Mouse (Mus musculus) adrenal gland, postnatal 4 days (tissue): ENCODE data around the gene Tkfc. TPM values are rescaled to one million over a fixed set of nuclear protein-coding genes. Genes with fewer than 3 reads are reported as not detected.
"Not testable (repeated sequence)": the region's sequence is repeated elsewhere in the genome, so short reads cannot be mapped to it uniquely, and the experiment has no call there.

Experiments used
- DNase-seq, 2 experiments: peaks; one replicate each; pipeline ENCODE4 v3.0.0; 2021 to 2022; ENCODE audit warnings: low spot score in 2 of 2, mixed read lengths in 2 of 2
- total RNA-seq, 2 experiments: library from RNA; stranded (reverse); gene quantifications; 2 replicates each; pipeline ENCODE4 v1.2.3; 2021

Tkfc gene
- total RNA-seq, 2 experiments from 2014 or later, result 41.2 to 62.6 TPM

- DNase-seq, result no peak
These were observed 16.2 kb downstream of the Tkfc start for GRCm38 (mm10) chr19:10589127-10589857.

- DNase-seq, result no peak
These were observed 18.2 kb downstream of the Tkfc start for GRCm38 (mm10) chr19:10587231-10587630.

GRCm38 (mm10) chr19:10585112-10585511 is 20.3 kb downstream of the Tkfc start:
- no peak for DNase-seq

- no peak for DNase-seq
These were observed 21.8 kb downstream of the Tkfc start for GRCm38 (mm10) chr19:10583550-10584146.

GRCm38 (mm10) chr19:10581984-10582383 is 23.5 kb downstream of the Tkfc start:
- no peak for DNase-seq

- no peak for DNase-seq
These were observed 24.7 kb downstream of the Tkfc start for GRCm38 (mm10) chr19:10580761-10581160.

- no peak for DNase-seq
These were observed 25.4 kb downstream of the Tkfc start for GRCm38 (mm10) chr19:10580102-10580501.

- DNase-seq, result peak; percentile 58 to 84
These were observed 28.5 kb downstream of the Tkfc start, which contains the start of the genes Cyb561a3 and Tmem138 for GRCm38 (mm10) chr19:10576690-10577561. Cyb561a3 (plus strand) TSS chr19:10577172. Tmem138 (minus strand) TSS chr19:10577362.

- DNase-seq, result no peak
These were observed 35.8 kb downstream of the Tkfc start for GRCm38 (mm10) chr19:10569627-10570026.

GRCm38 (mm10) chr19:10565217-10565616 is 40.2 kb downstream of the Tkfc start:
- DNase-seq, result no peak

- no peak for DNase-seq
These were observed 41.2 kb downstream of the Tkfc start for GRCm38 (mm10) chr19:10564278-10564677.

- DNase-seq, result no peak
These were observed 43.1 kb downstream of the Tkfc start for GRCm38 (mm10) chr19:10562351-10562750.

GRCm38 (mm10) chr19:10561558-10562314 is 43.7 kb downstream of the Tkfc start:
- DNase-seq, result no peak

GRCm38 (mm10) chr19:10560108-10560507 is 45.3 kb downstream of the Tkfc start:
- DNase-seq, result no peak

- not testable (repeated sequence) for DNase-seq
These were observed 47.5 kb downstream of the Tkfc start for GRCm38 (mm10) chr19:10557837-10558375.

GRCm38 (mm10) chr19:10557430-10557829 is 48.0 kb downstream of the Tkfc start:
- no peak for DNase-seq

- no peak for DNase-seq
These were observed 48.5 kb downstream of the Tkfc start for GRCm38 (mm10) chr19:10557001-10557400.

- DNase-seq, result peak; percentile 60 to 63
These were observed 49.6 kb downstream of the Tkfc start, which contains the start of gene Tmem216 for GRCm38 (mm10) chr19:10555624-10556510. Tmem216 (minus strand) TSS chr19:10556238.

GRCm38 (mm10) chr19:10539454-10539853 is 66.0 kb downstream of the Tkfc start:
- no peak for DNase-seq
